Mouse (Mus musculus): Measurements from ENCODE around the gene Tas1r3.

DNA sequence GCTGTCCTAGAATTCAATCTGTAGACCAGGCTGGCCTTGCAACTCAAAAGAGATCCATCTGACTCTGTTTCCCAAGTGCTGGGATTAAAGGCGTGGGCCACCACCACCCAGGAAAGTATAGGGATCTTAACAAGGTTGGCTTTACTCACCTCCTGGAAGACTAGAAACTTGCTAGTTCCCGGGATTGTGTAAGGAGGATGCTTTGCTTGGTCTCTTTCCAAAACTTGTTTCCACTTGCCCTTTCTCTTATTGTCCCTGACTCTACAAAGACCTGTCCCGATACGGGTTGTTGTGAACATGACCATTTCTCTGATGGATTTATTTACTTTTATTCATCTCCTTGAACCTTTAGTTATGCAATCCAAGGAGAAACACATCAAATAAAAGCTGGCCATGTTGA is 33.3 kb downstream of the Tas1r3 start:
- TF ChIP-seq CTCF (IDR thresholded peaks at IDR 0.05) (no peak), EP300 (IDR thresholded peaks at IDR 0.05) (no peak)

Data from lung, postnatal 0 days (tissue).